Mouse (Mus musculus): ENCODE results near the gene Tsen2. TPM values are rescaled to one million over a fixed set of nuclear protein-coding genes. Genes with fewer than 3 reads are reported as not detected.

Tsen2 gene
- 22.1 and 26.2 TPM in 2 replicates for polyA plus RNA-seq (2012; rRNA removed)

DNA sequence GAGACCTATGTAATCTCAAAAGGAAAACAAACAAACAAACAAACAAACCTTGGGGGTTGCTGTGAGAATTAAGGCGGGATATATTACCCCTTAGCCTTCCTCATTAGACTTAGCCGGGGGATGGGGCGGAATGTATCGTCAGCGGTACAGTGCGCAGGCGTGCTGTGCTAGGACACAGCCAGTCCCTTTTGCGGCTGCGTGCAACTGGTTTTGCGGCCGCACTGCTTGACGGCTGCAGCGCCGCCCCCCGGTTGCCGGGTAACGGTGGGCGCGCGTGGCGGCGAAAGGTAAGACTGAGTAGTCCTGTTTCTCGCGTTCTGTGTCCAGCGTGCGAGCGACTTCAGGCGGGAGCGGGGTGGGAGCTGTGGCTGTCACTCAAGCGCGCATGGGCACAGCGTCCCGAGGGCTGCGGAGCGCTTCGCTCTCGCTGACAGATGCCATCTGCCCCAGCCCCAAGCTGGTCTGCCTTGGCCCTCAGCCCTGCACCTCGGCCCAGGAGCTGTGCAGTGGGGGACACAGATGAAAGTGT, at the start of gene Tsen2:
Gene Tsen2 (plus strand): TSS at position 223 of the 529 bp plus-strand sequence.
- H3K27ac ChIP-seq (ENCODE audit: insufficient read depth, low read length) = peak within 1 kb of the TSS; percentile 40
- H3K4me3 ChIP-seq (replicated peaks; ENCODE audit: insufficient read depth, low read depth, low read length) = peak within 1 kb of the TSS; percentile 78
- 0% methylated on average over 38 of the region's 38 CpGs for WGBS
- no peaks in the 10 kb centered on the region for H3K27me3 ChIP-seq (ENCODE audit: control insufficient read depth, insufficient read depth, low read length)
- no peak for TF ChIP-seq CTCF (IDR thresholded peaks at IDR 0.05; ENCODE audit: borderline replicate concordance, insufficient read depth, low read depth, low read length)
- TF ChIP-seq POLR2A (IDR thresholded peaks at IDR 0.05; ENCODE audit: borderline replicate concordance, insufficient read depth, low read length) = peak; percentile 80; the same call in 1 of the 2 replicates
- DNase-seq = peak; percentile 96 to 97
- no peaks in the 10 kb centered on the region for H3K4me1 ChIP-seq (ENCODE audit: control insufficient read depth, insufficient read depth, low read length)

DNA sequence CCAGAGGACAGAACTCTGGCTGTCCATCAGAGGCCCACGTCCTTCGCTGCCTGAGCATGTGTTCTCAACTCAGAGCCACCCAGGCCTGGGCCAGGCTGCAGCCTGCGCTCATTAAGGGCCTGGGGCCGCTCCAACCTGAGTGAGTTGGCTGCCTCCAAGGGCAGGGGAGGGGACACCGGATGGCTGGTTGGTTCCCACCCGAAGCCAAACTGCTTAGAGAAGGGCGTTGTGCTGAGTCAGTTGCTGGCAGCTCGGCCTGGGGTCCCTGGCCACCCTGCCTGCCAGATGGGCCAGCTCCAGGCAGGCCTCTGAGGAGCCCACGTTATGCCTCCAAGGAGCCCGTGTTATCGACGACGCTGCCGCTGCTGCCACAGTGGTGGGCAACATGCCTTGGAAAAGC, 44.9 kb upstream of the Tsen2 start:
- 32% methylated on average over 14 of the region's 14 CpGs for WGBS
- peak; percentile 28 to 37 for DNase-seq
- no peak overlapping the region for H3K4me3 ChIP-seq (replicated peaks; ENCODE audit: insufficient read depth, low read depth, low read length)
- H3K27me3 ChIP-seq (ENCODE audit: control insufficient read depth, insufficient read depth, low read length) = no peaks in the 10 kb centered on the region
- TF ChIP-seq POLR2A (IDR thresholded peaks at IDR 0.05; ENCODE audit: borderline replicate concordance, insufficient read depth, low read length) (no peak), CTCF (IDR thresholded peaks at IDR 0.05; ENCODE audit: borderline replicate concordance, insufficient read depth, low read depth, low read length) (no peak)
- no peak overlapping the region for H3K27ac ChIP-seq (ENCODE audit: insufficient read depth, low read length)
- no peaks in the 10 kb centered on the region for H3K4me1 ChIP-seq (ENCODE audit: control insufficient read depth, insufficient read depth, low read length)

DNA sequence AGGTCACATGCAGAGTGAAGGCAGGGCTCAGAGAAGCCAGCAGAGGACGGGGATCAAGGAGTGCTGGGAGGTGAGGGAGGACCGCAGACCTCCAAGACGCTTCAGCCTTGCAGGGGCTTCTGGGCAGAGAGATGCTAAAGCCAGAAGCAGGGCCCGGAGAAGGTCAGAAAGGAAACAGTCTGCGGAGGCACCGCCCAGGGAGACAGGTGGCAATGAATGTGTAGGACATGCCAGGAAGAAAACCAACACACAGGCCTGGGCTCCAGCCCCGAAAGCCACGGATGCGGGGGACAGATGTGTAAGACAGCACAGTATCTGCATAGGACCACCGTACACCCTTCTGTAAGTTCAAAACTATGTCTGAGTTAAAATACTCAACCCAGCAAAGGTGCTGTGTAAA, 44.2 kb upstream of the Tsen2 start:
- TF ChIP-seq POLR2A (IDR thresholded peaks at IDR 0.05; ENCODE audit: borderline replicate concordance, insufficient read depth, low read length) (no peak), CTCF (IDR thresholded peaks at IDR 0.05; ENCODE audit: borderline replicate concordance, insufficient read depth, low read depth, low read length) (no peak)
- no peak overlapping the region for H3K27ac ChIP-seq (ENCODE audit: insufficient read depth, low read length)

DNA sequence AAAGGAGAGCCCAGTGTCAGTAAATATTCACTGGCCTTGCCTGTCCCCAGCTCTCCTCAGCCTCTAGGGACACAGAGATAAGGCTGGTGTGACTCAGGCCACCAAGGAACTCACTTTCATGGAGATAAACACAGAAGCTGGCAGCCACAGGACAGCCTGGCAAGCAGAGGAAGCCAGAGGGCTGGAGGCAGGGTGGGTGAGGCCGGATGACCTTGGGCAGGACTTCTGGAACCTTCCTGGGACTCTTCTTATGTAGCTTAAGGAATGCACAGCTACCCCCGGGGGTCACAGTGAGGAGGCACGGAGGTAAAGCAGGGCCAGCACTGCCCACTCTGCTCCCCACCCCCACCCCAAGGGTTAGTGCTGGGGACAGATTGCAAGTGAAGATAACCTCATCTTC, 43.3 kb upstream of the Tsen2 start:
- DNase-seq = no peak
- 43% methylated on average over 3 of the region's 3 CpGs for WGBS
- Histone ChIP-seq H3K27me3 (ENCODE audit: control insufficient read depth, insufficient read depth, low read length) (no peaks in the 10 kb centered on the region), H3K27ac (ENCODE audit: insufficient read depth, low read length) (no peak overlapping the region), H3K4me3 (replicated peaks; ENCODE audit: insufficient read depth, low read depth, low read length) (no peak overlapping the region), H3K4me1 (ENCODE audit: control insufficient read depth, insufficient read depth, low read length) (no peaks in the 10 kb centered on the region)
- TF ChIP-seq POLR2A (IDR thresholded peaks at IDR 0.05; ENCODE audit: borderline replicate concordance, insufficient read depth, low read length) (no peak), CTCF (IDR thresholded peaks at IDR 0.05; ENCODE audit: borderline replicate concordance, insufficient read depth, low read depth, low read length) (no peak)

More for the DNA sequence above, 44.2 kb upstream of the Tsen2 start:
- H3K27me3 ChIP-seq (ENCODE audit: control insufficient read depth, insufficient read depth, low read length) = no peaks in the 10 kb centered on the region
- no peak overlapping the region for H3K4me3 ChIP-seq (replicated peaks; ENCODE audit: insufficient read depth, low read depth, low read length)
- no peaks in the 10 kb centered on the region for H3K4me1 ChIP-seq (ENCODE audit: control insufficient read depth, insufficient read depth, low read length)
- no peak for DNase-seq
- WGBS = 67% methylated on average over 10 of the region's 10 CpGs

DNA sequence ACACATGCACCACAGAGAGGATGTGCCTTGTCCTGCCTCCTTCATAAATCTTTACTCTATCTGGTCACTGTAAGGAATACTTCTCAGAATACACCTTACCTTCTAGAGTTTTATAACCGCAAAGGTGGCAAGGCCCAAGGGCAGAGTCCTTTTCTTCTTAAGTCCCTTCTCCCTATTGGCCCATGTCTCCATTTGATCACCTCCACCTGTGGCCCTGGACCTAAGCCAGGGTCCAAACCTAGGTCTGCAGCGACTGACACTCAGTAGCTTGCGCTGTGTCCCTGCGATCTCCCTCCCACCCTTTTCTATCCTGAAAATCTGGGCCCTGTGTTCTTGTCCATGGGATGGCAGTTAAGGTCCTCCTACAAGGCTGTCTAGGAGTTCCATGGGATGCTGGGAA, 41.4 kb upstream of the Tsen2 start:
- TF ChIP-seq CTCF (IDR thresholded peaks at IDR 0.05; ENCODE audit: borderline replicate concordance, insufficient read depth, low read depth, low read length) = no peak
- TF ChIP-seq POLR2A (IDR thresholded peaks at IDR 0.05; ENCODE audit: borderline replicate concordance, insufficient read depth, low read length) = no peak
- H3K4me1 ChIP-seq (ENCODE audit: control insufficient read depth, insufficient read depth, low read length) = no peaks in the 10 kb centered on the region
- no peaks in the 10 kb centered on the region for H3K27me3 ChIP-seq (ENCODE audit: control insufficient read depth, insufficient read depth, low read length)
- WGBS = 95% methylated on average over 4 of the region's 4 CpGs
- no peak for DNase-seq
- H3K27ac ChIP-seq (ENCODE audit: insufficient read depth, low read length) = no peak overlapping the region
- H3K4me3 ChIP-seq (replicated peaks; ENCODE audit: insufficient read depth, low read depth, low read length) = no peak overlapping the region

DNA sequence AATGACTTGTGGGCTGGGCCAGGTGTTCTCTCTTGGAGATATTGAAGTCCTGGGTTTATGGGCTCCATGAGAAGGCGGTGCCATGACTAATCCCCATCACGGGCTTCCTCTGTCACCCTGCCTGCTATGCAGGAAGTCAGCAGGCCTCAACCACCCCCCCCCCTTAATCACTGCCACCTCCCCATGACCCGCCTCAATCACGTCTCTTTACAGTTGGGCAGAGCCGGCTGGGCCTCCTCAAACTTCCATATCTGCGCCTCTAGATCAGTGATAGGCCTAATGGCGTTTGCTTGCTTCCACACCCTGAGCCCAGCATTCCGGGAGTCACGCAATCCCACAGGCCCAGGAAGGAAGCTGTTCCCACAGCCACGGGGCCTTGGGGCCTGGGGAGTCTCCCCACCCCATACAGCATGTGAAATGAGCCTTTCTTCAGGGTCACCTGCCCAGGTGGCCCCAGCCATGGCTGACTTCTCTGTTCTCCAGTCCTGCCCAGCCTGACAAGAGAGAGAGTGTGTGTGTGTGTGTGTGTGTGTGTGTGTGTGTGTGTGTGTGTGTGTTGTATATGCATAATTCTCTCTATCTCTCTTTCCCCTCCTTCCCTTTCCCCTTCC, 40.8 kb upstream of the Tsen2 start:
- no peak for DNase-seq
- no peak for TF ChIP-seq CTCF (IDR thresholded peaks at IDR 0.05; ENCODE audit: borderline replicate concordance, insufficient read depth, low read depth, low read length)
- TF ChIP-seq POLR2A (IDR thresholded peaks at IDR 0.05; ENCODE audit: borderline replicate concordance, insufficient read depth, low read length) = no peak
- H3K27me3 ChIP-seq (ENCODE audit: control insufficient read depth, insufficient read depth, low read length) = no peaks in the 10 kb centered on the region
- WGBS = 98% methylated on average over 10 of the region's 10 CpGs
- H3K4me1 ChIP-seq (ENCODE audit: control insufficient read depth, insufficient read depth, low read length) = no peaks in the 10 kb centered on the region
- H3K4me3 ChIP-seq (replicated peaks; ENCODE audit: insufficient read depth, low read depth, low read length) = no peak overlapping the region
- no peak overlapping the region for H3K27ac ChIP-seq (ENCODE audit: insufficient read depth, low read length)

DNA sequence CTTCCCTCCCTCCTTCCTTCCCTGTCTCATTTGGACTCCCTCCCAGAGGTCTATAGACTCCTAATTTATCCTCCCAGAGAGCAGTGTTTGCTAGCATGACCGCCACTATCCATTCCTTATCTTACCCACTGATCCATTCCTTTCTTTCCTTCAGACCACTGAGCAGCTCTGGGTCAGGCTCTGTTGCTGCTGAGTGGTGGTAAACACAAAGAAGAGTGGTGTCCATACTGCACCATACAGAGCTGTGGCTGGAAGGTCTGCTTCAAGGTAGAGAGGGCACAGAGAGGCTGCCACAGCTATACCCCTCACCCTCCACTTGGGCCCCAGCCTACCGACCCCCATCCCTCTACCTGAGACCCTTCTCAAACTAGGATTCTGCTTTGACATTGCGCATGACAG, 40.3 kb upstream of the Tsen2 start:
- TF ChIP-seq POLR2A (IDR thresholded peaks at IDR 0.05; ENCODE audit: borderline replicate concordance, insufficient read depth, low read length) = no peak
- no peak for TF ChIP-seq CTCF (IDR thresholded peaks at IDR 0.05; ENCODE audit: borderline replicate concordance, insufficient read depth, low read depth, low read length)
- no peak for DNase-seq
- H3K4me1 ChIP-seq (ENCODE audit: control insufficient read depth, insufficient read depth, low read length) = no peaks in the 10 kb centered on the region
- no peak overlapping the region for H3K4me3 ChIP-seq (replicated peaks; ENCODE audit: insufficient read depth, low read depth, low read length)
- H3K27me3 ChIP-seq (ENCODE audit: control insufficient read depth, insufficient read depth, low read length) = no peaks in the 10 kb centered on the region
- no peak overlapping the region for H3K27ac ChIP-seq (ENCODE audit: insufficient read depth, low read length)
- WGBS = 95% methylated on average over 3 of the region's 3 CpGs

DNA sequence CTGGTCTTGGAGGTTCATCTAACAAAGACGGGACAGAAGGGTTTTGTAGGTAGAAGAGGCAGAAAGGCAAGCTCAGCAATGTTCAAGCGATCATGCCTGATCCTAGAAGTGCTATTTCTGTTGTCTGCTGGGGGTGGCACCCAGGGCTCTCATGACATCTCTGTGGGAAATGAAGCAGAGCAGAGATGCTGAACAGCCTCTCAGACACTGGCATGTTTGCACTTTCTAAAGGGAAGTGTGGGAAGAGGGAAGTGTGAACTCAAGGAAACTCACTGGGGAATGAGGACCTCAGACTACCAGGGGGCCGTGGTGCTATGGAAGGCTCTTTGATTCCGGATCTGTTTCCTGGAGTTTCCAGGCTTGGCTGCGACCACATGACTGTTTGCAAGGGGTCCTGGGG, 39.5 kb upstream of the Tsen2 start:
- Histone ChIP-seq H3K4me1 (ENCODE audit: control insufficient read depth, insufficient read depth, low read length) (no peaks in the 10 kb centered on the region), H3K27ac (ENCODE audit: insufficient read depth, low read length) (no peak overlapping the region), H3K4me3 (replicated peaks; ENCODE audit: insufficient read depth, low read depth, low read length) (no peak overlapping the region), H3K27me3 (ENCODE audit: control insufficient read depth, insufficient read depth, low read length) (no peaks in the 10 kb centered on the region)
- WGBS = 91% methylated on average over 5 of the region's 5 CpGs
- TF ChIP-seq POLR2A (IDR thresholded peaks at IDR 0.05; ENCODE audit: borderline replicate concordance, insufficient read depth, low read length) = no peak
- no peak for TF ChIP-seq CTCF (IDR thresholded peaks at IDR 0.05; ENCODE audit: borderline replicate concordance, insufficient read depth, low read depth, low read length)
- DNase-seq = no peak
